Mouse (Mus musculus) T-helper 17 cell (primary cell): Measurements from ENCODE around the gene Gng4.

Experiments used
- in situ Hi-C, 2 experiments: fragments of 300-600 bp; cut with MboI, MseI; formaldehyde crosslinking; loops; 1 replicate in 1 of 2; 2 replicates in 1 of 2; pipeline ENCODE4 v1.15.1; 2025; ENCODE audit warnings: high pct_unique_total_duplicates in 2 of 2

Gng4 gene

DNA sequence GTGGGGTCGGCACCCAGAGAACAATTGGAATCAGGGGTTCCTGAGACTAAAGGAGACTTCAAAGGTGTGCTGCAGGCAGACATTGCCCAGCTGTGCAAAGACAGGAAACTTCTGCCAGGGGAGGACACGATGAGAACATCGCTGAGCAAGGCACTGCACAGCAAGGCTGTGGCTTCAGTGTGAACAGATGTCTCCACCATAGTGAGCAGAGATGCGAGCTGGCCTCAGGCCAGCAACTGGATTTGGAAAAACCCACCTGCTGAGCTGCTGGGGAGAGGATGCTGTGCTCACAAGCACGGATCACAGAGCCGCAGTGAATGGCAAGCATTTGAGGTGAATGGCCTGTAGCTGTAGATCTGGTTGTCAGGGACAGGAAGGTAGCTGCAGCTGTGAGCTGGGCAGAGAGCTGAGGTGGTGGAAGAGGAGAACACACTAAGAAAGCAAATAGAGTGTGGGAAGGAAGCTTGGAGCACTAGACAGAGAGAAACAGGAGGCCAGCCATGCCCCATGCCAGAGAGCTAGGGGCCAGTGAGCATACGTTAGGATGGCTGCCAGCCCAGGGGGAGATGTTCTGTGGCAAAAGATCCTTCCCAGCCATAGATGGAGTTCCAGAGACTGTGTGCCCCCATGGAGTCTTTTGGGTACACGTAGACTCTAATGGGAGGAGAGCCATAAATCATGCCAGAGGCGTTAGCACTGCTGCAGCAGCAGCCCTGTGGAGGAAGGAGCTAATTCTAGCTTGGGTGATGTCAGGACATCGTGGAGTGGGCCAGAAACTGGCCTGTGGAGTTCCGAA lies 24.7 kb downstream of the Gng4 start:
- in situ Hi-C loops, result no loop called here

DNA sequence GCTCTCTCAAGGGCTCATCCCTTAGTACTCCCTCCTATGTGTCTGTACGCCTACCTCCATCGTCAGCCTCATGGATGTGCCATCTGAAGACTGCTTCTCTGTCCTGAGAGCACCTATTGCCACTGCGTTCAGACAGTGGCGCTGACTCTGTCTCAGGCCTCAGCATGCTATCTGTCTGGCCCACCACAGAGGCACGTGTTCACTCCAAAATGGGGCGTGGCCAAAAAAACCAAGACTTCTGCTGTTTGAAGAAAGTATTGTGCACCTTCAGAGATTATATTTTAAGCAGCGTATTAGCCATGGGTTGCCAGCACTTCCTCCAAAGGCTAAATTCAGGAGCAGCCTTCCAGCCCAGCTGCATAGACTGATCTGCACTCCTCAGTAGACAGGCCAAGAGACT lies 27.0 kb downstream of the Gng4 start:
- in situ Hi-C loops, result no loop called here

DNA sequence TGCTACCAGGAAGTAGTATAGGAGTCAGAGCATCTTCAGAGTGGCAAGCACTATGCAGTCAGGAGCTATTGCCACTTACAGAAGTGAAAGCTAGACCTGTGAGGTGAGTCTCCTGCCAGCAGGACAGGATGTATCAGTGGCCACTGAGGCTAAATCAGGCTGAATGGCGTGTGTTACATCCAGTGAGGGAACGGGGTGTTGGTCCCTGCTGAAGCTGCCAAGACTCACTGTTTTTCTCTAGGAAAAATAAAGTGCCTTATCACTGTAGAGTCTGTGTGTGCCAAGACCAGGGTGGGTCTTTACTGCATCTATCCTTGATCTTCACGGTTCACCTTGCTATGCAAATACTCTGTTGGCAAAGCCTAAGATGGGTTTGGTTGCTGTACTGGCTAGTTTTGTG lies 34.8 kb downstream of the Gng4 start:
- in situ Hi-C loops, result no loop called here

DNA sequence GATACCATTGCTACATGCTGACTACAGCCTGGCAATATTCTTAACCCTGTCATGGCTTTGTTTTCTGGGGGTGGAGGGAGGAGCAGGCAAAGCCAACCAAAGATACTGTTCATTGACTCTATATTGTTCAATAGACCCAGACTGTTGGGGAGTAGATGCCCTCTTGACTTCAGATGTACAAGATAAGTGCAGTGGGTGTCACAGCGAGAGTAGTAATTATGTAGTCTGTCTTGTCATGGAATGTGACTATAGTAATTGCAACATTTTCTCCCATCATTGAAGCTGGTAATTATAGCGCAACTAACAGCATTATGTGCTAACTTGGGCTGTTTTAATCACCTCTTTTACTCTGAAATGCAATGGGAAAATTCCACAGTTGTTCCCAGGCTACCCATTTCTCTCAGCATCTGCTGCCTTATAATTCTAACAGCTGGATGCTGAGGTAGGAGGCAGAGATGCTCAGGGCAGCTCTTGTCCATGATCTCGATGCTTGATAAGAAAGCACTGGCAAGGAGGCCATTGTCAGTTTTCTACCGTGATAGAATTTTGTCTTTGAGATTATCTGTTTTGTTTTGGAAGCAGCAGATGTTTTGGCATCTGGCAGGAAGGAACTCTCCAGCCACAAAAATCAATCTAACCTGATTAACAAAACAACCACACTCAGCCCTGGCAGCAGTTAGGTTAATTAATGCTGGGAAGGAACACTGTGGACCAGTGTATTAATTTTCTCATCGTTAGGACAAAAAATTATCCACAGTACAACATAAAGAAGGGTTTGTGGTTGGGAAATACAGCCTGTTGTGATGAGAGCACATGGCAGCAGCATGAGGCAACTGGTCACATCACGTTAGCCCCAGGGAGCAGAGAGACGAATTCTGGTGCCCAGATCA lies 36.6 kb downstream of the Gng4 start:
- in situ Hi-C loops, result no loop called here

DNA sequence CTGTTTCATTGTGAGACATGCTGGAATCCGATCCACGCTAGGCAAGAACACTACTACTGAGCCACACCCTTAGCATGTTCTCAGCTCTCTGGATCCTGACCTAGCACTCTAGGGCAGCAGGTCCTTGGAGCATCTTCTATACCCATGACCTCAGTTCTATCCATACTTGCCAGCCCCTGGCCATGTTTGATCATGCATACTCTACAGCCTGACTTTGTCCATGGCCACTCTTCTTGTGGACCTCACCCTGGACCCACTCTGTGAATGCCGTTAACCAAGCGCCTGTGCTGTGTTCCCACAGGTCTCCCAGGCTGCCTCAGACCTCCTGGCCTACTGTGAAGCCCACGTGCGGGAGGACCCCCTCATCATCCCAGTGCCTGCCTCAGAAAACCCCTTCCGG lies 41.1 kb downstream of the Gng4 start:
- in situ Hi-C loops, result no loop called here

DNA sequence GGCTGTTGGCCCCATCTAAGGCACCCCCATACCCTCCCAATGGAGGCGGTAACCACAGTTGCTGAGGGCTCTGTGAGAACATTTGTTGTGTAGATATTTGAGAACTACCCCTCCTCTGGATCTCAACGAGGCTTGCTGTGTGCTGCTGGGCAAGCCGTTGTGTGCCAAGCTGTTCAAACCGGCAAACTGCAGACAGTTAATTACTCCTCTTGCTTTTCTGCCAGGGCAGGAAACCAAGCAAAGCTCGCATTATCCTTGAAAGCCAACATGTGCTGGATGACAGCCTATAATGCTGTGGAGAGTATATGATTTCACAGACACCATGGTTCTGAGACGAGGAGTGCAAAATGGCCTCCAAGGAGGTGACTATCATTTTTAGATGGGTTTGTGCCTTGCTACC lies 42.7 kb downstream of the Gng4 start:
- in situ Hi-C loops, result no loop called here

DNA sequence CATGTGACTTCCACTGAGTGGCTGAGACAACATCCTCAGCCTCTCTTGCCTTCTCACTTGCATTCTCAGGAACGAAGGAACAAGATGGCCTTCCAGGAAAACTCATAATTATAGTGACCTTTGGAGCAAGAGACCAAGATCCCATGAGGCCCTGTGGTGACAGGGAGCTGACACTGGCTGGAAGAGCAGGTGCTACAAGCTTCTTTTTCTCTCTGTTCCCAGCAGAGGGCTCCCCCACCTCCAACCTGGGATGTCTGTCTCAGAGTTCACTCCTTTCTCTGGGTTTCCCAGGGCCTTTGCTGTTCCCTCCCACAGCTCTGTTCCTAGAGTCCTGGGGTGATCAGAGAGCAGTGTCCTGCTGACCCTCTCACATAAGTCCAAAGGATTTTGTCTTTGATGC lies 44.3 kb downstream of the Gng4 start:
- in situ Hi-C loops, result no loop called here

DNA sequence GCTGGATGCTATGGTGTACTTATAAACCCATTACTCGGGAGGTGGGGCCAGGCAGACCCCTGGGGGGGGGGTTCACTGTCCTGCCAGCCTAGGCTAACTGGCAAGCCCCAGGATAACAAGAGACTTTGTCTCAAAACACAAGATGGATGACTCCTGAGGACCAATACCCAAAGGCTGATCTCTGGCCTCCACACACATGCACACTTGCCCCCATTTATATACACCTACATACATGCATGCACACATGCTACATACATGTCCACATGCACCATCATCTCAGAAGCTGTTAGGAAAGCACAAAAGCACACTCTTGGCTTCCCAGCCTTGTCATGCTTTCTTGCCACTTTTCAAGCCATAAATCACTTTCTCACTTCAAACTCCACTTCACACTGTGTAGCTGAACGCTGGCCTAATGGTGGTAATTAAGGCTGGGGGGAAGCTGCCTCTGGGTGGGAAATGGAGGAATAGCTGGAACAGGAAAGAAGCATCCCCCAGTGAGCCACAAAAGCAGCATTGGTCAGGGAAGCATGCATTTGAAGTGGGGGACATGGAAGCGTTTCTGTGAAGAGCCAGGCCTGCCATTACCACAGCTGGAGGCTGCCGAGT lies 46.7 kb downstream of the Gng4 start:
- in situ Hi-C loops, result no loop called here

DNA sequence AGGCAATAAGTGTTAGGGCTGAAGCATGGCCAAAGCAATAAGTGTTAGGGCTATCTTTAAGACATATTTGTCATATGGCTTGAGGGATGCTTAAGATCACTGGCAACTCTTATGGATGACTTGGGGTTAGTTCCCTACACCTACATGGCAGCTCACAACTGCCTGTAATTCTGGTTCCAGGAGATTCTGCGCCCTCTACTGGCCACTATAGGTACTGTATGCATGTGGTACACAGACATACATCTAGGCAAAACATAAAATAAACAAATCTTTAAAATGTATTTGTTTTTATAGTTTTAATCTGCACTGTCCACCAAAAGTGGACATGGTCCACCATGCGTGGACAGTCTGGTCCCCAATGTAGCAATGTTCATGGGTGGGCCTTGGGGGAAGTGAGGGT lies 51.3 kb downstream of the Gng4 start:
- in situ Hi-C loops, result no loop called here

DNA sequence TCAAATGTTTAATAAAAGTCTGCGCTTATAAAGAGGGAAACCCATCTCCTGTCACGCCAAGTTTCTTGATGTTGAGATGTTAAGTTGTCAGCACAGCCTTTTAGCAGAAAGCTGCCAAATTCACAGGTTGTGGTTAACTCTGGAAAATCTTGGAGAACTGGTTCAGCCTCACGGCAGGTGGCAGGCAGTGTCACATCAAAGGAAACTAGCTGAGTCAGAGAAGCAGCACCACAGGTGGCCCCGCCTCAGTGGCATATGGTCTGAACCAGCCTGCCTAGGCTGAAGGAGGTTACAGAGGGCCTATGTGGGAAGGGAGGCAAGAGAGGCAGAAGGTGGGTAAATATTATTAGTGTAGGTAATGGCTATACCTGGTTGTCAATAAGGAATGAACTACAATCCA lies 61.2 kb downstream of the Gng4 start:
- in situ Hi-C loops, result no loop called here

DNA sequence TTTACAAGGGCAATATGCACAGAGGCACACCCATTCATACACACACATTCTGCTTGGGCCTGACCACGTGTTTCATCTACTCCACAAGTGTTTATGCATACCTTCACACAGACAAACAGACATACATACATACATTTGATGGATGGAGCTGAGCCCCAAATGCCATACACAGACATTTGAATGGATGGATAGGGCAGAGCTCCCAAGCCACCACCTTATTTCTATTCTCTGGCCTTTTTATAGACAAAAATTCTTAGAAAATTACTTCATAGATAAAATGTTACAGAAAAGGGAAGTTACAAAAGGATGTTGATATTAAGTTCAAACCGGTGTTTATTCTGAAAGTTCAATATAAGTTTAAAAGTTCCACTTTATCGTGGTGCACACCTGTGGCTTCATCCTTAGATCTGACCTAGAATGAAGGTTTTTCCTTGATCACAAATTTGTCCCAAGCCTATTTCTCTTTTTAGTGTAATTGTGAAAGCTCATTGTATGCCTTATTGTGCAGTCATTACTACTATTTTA lies 63.3 kb downstream of the Gng4 start:
- in situ Hi-C loops, result no loop called here

DNA sequence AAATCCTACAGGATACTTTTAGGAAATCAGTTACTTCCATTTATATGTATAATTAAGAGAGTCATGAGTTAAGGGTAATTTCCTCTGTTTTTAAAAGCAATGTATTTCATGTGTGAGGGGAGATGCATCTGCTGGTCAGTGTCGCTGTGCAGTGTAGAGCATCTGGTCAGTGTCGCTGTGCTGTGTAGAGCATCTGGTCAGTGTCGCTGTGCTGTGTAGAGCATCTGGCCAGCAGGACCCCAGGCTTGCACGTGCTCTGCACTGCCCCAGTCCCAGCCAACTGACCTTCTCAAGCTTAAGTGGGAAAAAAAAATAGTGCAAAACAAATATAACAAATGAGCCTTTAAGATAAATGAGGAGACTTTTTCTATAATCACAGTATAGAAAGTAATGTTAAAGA lies 73.3 kb downstream of the Gng4 start:
- in situ Hi-C loops, result no loop called here

DNA sequence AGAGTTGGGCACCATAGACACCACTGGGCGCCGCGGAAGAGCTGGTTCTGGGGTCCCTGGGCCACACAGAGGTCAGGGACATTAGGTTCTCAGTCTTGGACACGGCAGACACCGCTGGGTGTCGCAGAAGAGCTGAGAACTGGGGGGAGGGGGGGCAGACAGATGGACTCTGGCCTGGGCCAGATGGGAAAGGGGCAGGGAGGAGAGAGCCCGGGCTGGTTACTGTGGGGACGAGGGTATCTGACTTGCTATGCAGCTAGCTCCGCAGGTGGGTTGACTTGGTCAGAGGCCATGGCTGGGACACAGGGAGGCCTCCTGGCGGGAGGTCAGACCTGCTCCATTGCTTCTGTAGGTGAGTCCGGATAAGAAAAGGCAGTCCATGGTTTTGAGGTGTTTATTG lies 78.5 kb downstream of the Gng4 start:
- in situ Hi-C loops, result no loop called here

DNA sequence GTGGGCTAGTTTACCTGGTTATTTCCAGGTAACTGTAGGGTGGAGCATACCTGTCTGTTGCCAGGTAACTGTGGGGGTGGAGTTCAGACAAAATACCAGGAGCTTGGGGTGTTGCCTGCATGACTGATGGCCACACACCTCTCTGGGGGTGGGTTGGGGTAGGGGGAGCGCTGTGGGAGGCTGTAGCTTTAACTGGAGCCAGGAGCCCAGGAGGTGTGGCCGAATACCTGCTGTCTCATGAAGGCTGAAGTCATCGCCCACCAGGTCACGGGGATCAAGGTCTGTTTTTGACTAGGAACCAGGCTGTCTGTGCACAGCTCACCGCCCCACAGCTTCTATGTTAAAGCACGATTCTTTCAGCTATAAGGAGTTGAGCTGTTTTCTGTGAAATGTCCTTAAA lies 79.1 kb downstream of the Gng4 start:
- in situ Hi-C loops, result no loop called here

DNA sequence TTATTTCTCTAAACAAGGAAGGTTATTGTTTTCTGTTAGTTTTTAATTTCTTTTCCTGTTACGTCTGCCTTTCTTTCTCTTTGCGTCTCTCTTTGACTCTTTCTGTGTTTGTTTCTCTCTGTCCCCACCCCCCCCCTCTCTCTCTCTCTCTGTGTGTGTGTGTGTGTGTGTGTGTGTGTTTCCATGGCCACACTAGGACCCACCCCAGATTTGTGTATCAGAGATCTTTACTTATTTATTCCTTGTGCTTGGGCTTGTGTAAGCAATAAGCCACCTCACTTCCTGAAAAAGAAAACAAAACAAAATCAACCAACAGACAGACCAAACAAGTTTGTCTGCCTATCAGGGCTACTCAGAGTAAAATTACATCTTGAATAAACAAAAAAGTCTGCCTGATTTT lies 82.5 kb downstream of the Gng4 start:
- in situ Hi-C loops, result no loop called here

DNA sequence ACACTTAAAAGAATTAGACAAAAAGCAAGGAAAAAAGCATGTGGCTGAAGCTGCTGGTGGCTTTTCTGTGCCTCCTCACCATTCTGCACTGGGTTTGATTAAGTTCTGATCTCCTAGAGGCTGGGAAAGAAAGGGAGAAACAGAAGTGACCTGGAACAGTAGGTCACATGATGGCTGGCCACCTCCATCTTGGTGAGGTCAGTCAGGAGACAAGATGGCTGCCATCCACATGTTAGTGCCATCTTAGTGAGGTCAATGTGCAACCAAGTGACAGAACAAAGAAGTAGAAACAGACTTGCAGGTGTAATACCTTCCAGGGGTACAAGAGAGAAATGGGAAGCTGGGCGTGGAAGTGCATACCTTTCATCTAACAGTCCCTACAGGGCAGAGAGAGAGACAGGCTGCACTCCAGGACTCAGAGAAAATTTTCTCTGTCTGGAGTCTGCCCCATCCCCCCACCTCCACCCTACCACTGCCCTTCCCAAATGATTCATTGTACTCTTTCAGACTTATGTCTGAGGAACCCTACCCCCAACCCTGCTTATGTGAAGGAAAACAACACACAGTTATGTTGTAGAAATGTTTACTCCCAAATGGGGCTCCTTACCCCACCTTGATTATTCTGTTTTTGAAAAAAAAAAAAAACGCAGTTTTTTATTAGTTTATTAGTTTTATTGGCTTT lies 83.4 kb downstream of the Gng4 start:
- in situ Hi-C loops, result no loop called here

DNA sequence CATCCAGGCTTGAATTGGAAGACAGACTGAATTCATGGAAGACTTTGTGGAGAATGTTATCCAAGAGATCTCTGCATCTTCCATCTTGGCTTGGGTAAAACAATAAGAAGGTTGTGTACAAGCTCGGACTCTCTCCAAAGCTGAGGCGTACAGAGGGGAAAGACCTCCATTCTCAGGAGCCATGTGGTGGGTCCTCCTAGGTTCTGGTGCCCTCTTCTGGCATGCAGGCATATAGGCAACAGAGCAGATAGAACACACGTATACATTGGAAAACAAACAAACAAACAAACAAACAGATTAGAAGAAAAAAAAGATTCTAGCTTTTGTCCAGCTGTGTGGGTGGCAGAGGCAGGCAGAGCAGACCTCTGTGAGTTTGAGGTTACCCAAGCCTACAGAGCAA lies 84.1 kb downstream of the Gng4 start:
- in situ Hi-C loops, result no loop called here
